Mouse (Mus musculus) liver, postnatal 0 days (tissue): ENCODE measurements around the gene Glis2. TPM values are rescaled to one million over a fixed set of nuclear protein-coding genes. Genes with fewer than 3 reads are reported as not detected.

Experiments used
- ATAC-seq: fragments of 200-750 bp; cut with Nextera tagmentation; 2 replicates; pipeline ENCODE4 v1.8.0; 2017; ENCODE audit warnings: mild to moderate bottlenecking, moderate library complexity
- DNase-seq: peaks from one replicate; pipeline ENCODE4 v3.0.0-alpha.2; 2016
- H3K27ac ChIP-seq: fragments of 300-500 bp; sonication (generic); 2 replicates; pipeline ENCODE4 v1.5.1; 2014; ENCODE audit warnings: antibody characterized with exemption, moderate library complexity, mild to moderate bottlenecking, low read depth
- H3K27me3 ChIP-seq: fragments of 300-500 bp; sonication (generic); 2 replicates; pipeline ENCODE4 v1.6.1; 2014; ENCODE audit warnings: low read length, control low read depth, mixed read lengths; ENCODE audit not compliant: insufficient read depth
- H3K36me3 ChIP-seq: fragments of 300-500 bp; sonication (generic); replicated peaks from 2 replicates; pipeline ENCODE4 v1.6.1; 2014; ENCODE audit warnings: mild to moderate bottlenecking, control low read depth, low read length, moderate library complexity, mixed read lengths; ENCODE audit not compliant: insufficient read depth
- H3K4me1 ChIP-seq: fragments of 300-500 bp; sonication (generic); 2 replicates; pipeline ENCODE4 v1.6.1; 2014; ENCODE audit warnings: antibody characterized with exemption, mild to moderate bottlenecking, control low read depth; ENCODE audit not compliant: insufficient read depth
- H3K4me2 ChIP-seq: fragments of 300-500 bp; sonication (generic); 2 replicates; pipeline ENCODE4 v1.6.1; 2014; ENCODE audit warnings: low read depth, mild to moderate bottlenecking, low read length, moderate library complexity, mixed read lengths
- H3K4me3 ChIP-seq: fragments of 300-500 bp; sonication (generic); 2 replicates; pipeline ENCODE4 v1.5.1; 2014; ENCODE audit warnings: low read depth, low read length
- H3K9ac ChIP-seq: fragments of 300-500 bp; sonication (generic); replicated peaks from 2 replicates; pipeline ENCODE4 v1.6.1; 2014; ENCODE audit warnings: mild to moderate bottlenecking, moderate library complexity
- H3K9me3 ChIP-seq: fragments of 300-500 bp; sonication (generic); 2 replicates; pipeline ENCODE4 v1.6.1; 2016; ENCODE audit warnings: mild to moderate bottlenecking, control low read depth, low read length, mixed read lengths
- CTCF ChIP-seq: sonication (generic); IDR thresholded peaks from 2 replicates; pipeline ENCODE4 v1.5.1; 2016; ENCODE audit warnings: antibody characterized with exemption, low read depth
- EP300 ChIP-seq: IDR thresholded peaks from 2 replicates; pipeline ENCODE4 v1.6.1; 2016; ENCODE audit warnings: antibody characterized with exemption, low read depth, mild to moderate bottlenecking
- WGBS: fragments of 180-500 bp; shearing (Covaris S2); extraction: QIAGEN DNeasy Blood & Tissue Kit; methylation state at CpG from one replicate; pipeline ENCODE4 v1.1.7; 2014; ENCODE audit not compliant: insufficient replicate concordance; 5-methylcytosine and 5-hydroxymethylcytosine counted together
- polyA plus RNA-seq: library from polyadenylated mRNA; unstranded; fragments of >200 nt; fragmentation: Nextera tagmentation; extraction: Ambion mirVana; gene quantifications from 2 replicates; pipeline ENCODE4 v1.2.1, GENCODE M21; 2015

Glis2 gene
- polyA plus RNA-seq, 1 experiment from 2014 or later = 1.7 TPM

- no peaks in the 10 kb centered on the region for H3K9me3 ChIP-seq
- H3K9ac ChIP-seq = no peak overlapping the region
- no peak overlapping the region for H3K4me3 ChIP-seq
- DNase-seq (no peak), ATAC-seq (0 out of 2 replicates have a peak, but pooled peaks have one; percentile 35)
- peaks cover 55% of the 10 kb centered on the region for H3K36me3 ChIP-seq
- WGBS = 84% methylated on average over 10 of the region's 10 CpGs
- H3K27me3 ChIP-seq = no peaks in the 10 kb centered on the region
- H3K4me2 ChIP-seq = 0 out of 2 replicates have a peak overlapping the region, but pooled peaks have one; percentile 6
- no peak overlapping the region for H3K27ac ChIP-seq
- peaks cover 8% of the 10 kb centered on the region for H3K4me1 ChIP-seq
- TF ChIP-seq CTCF (no peak), EP300 (no peak)
Measured at GRCm38 (mm10) chr16:4654706-4655105, 60.2 kb downstream of the Glis2 start.

GRCm38 (mm10) chr16:4655251-4655734 is 60.8 kb downstream of the Glis2 start:
- DNase-seq (no peak), ATAC-seq (peak; percentile 57)
- TF ChIP-seq CTCF (peak; percentile 51), EP300 (no peak)
- 0 out of 2 replicates have a peak overlapping the region, but pooled peaks have one; percentile 6 for H3K4me2 ChIP-seq
- H3K9me3 ChIP-seq = no peaks in the 10 kb centered on the region
- peak overlapping the region; percentile 55; the same call in 1 of the 2 replicates for H3K27ac ChIP-seq
- H3K4me1 ChIP-seq = peaks cover 8% of the 10 kb centered on the region
- no peaks in the 10 kb centered on the region for H3K27me3 ChIP-seq
- H3K36me3 ChIP-seq = peaks cover 50% of the 10 kb centered on the region
- 63% methylated on average over 4 of the region's 4 CpGs for WGBS
- no peak overlapping the region for H3K4me3 ChIP-seq
- H3K9ac ChIP-seq = peak overlapping the region; percentile 16; the same call in 1 of the 2 replicates

- WGBS = 37% methylated on average over 11 of the region's 11 CpGs
- Histone ChIP-seq H3K9me3 (no peaks in the 10 kb centered on the region), H3K4me3 (no peak overlapping the region), H3K27me3 (no peaks in the 10 kb centered on the region), H3K27ac (0 out of 2 replicates have a peak overlapping the region, but pooled peaks have one; percentile 4), H3K4me2 (no peak overlapping the region), H3K9ac (peak overlapping the region; percentile 16; the same call in 1 of the 2 replicates), H3K36me3 (peaks cover 47% of the 10 kb centered on the region), H3K4me1 (peaks cover 8% of the 10 kb centered on the region)
- DNase-seq (no peak), ATAC-seq (no peak)
- TF ChIP-seq EP300 (no peak), CTCF (peak; percentile 28; the same call in 1 of the 2 replicates)
Measured at GRCm38 (mm10) chr16:4655764-4656570, 61.5 kb downstream of the Glis2 start.

- no peak for ATAC-seq
- Histone ChIP-seq H3K4me3 (no peak overlapping the region), H3K4me2 (no peak overlapping the region), H3K27ac (0 out of 2 replicates have a peak overlapping the region, but pooled peaks have one; percentile 4), H3K9me3 (no peaks in the 10 kb centered on the region), H3K36me3 (peaks cover 44% of the 10 kb centered on the region), H3K27me3 (no peaks in the 10 kb centered on the region), H3K9ac (no peak overlapping the region), H3K4me1 (peaks cover 8% of the 10 kb centered on the region)
- WGBS = 75% methylated on average over 9 of the region's 9 CpGs
- no peak for DNase-seq
- TF ChIP-seq CTCF = no peak
- TF ChIP-seq EP300 = no peak
Measured at GRCm38 (mm10) chr16:4656571-4657081, 62.1 kb downstream of the Glis2 start.

GRCm38 (mm10) chr16:4658781-4659245 is 64.3 kb downstream of the Glis2 start:
- WGBS = 69% methylated on average over 11 of the region's 11 CpGs
- TF ChIP-seq CTCF = no peak
- DNase-seq (peak; percentile 12), ATAC-seq (no peak; the same call in 1 of the 2 replicates)
- no peak overlapping the region for H3K4me2 ChIP-seq
- H3K36me3 ChIP-seq = peaks cover 40% of the 10 kb centered on the region
- no peak overlapping the region for H3K9ac ChIP-seq
- H3K9me3 ChIP-seq = no peaks in the 10 kb centered on the region
- no peak overlapping the region for H3K4me3 ChIP-seq
- no peak overlapping the region for H3K27ac ChIP-seq
- peaks cover 8% of the 10 kb centered on the region for H3K4me1 ChIP-seq
- no peaks in the 10 kb centered on the region for H3K27me3 ChIP-seq

- ATAC-seq (no peak), DNase-seq (no peak)
- TF ChIP-seq CTCF = no peak
- no peak for TF ChIP-seq EP300
- H3K36me3 ChIP-seq = peaks cover 37% of the 10 kb centered on the region
- H3K4me3 ChIP-seq = no peak overlapping the region
- WGBS = 59% methylated on average over 2 of the region's 2 CpGs
- H3K27ac ChIP-seq = no peak overlapping the region
- no peaks in the 10 kb centered on the region for H3K9me3 ChIP-seq
- H3K4me1 ChIP-seq = peaks cover 8% of the 10 kb centered on the region
- no peak overlapping the region for H3K4me2 ChIP-seq
- H3K27me3 ChIP-seq = no peaks in the 10 kb centered on the region
- no peak overlapping the region for H3K9ac ChIP-seq
Measured at GRCm38 (mm10) chr16:4659326-4659725, 64.8 kb downstream of the Glis2 start.
